Mouse (Mus musculus) spleen, adult 2 months (tissue): Measurements from ENCODE around the gene Lrrc73. TPM values are rescaled to one million over a fixed set of nuclear protein-coding genes. Genes with fewer than 3 reads are reported as not detected.

Experiments
- DNase-seq, 2 experiments: peaks; one replicate each; pipeline versions ENCODE4 v3.0.0 to v3.0.0-alpha.2; 2012 to 2021; ENCODE audit warnings: low spot score in 2 of 2, low read depth in 1 of 2
- H3K27ac ChIP-seq: fragments of 200-500 bp; 2 replicates; pipeline ENCODE4 v1.5.1; 2012; ENCODE audit warnings: low read length, inconsistent platforms; ENCODE audit not compliant: insufficient read depth
- H3K27me3 ChIP-seq: fragments of 200-500 bp; 2 replicates; pipeline ENCODE4 v1.6.1; 2012; ENCODE audit warnings: mild to moderate bottlenecking, moderate library complexity, low read length, inconsistent platforms; ENCODE audit not compliant: control insufficient read depth, insufficient read depth
- H3K36me3 ChIP-seq: fragments of 200-500 bp; 2 replicates; pipeline ENCODE4 v1.6.1; 2012; ENCODE audit warnings: mild to moderate bottlenecking, low read length, inconsistent platforms; ENCODE audit not compliant: control insufficient read depth, insufficient read depth
- H3K4me1 ChIP-seq: fragments of 200-500 bp; 2 replicates; pipeline ENCODE4 v1.6.1; 2011; ENCODE audit warnings: inconsistent platforms; ENCODE audit not compliant: control insufficient read depth, insufficient read depth, insufficient read length
- H3K4me3 ChIP-seq: fragments of 200-500 bp; 2 replicates; pipeline ENCODE4 v1.5.1; 2011; ENCODE audit warnings: mild to moderate bottlenecking, inconsistent platforms; ENCODE audit not compliant: insufficient read depth, insufficient read length; ENCODE audit errors: extremely low read depth
- CTCF ChIP-seq: fragments of 200-500 bp; IDR thresholded peaks from 2 replicates; pipeline ENCODE4 v1.5.1; 2011; ENCODE audit warnings: mild to moderate bottlenecking, inconsistent platforms; ENCODE audit not compliant: insufficient read depth, insufficient read length, insufficient replicate concordance; ENCODE audit errors: extremely low read depth
- POLR2A ChIP-seq: fragments of 200-500 bp; IDR thresholded peaks from 2 replicates; pipeline ENCODE4 v1.6.1; 2011; ENCODE audit warnings: low read depth, low read length, inconsistent platforms
- WGBS: fragments of 180-500 bp; shearing (Covaris S2); methylation state at CpG from one replicate; pipeline ENCODE4 v1.1.7; 2018; 5-methylcytosine and 5-hydroxymethylcytosine counted together
- polyA plus RNA-seq: library from polyadenylated mRNA; depleted of rRNA; stranded (reverse); fragments of >200 nt; gene quantifications from 2 replicates; pipeline ENCODE4 v1.2.3, GENCODE M21; 2012

Gene Lrrc73
- polyA plus RNA-seq, 1 experiment = 0.82 TPM

- H3K27ac ChIP-seq = no peak overlapping the region
- no peak for DNase-seq
- peaks cover 5% of the 10 kb centered on the region for H3K4me1 ChIP-seq
- no peak overlapping the region for H3K4me3 ChIP-seq
- TF ChIP-seq CTCF (no peak), POLR2A (no peak)
- peaks cover 40% of the 10 kb centered on the region for H3K36me3 ChIP-seq
- peaks cover 5% of the 10 kb centered on the region for H3K27me3 ChIP-seq
- 91% methylated on average over 30 of the region's 30 CpGs for WGBS
These were observed 5.1 kb downstream of the Lrrc73 start for GRCm38 (mm10) chr17:46258279-46259053.

- Histone ChIP-seq H3K36me3 (peaks cover 44% of the 10 kb centered on the region), H3K4me1 (no peaks in the 10 kb centered on the region), H3K27me3 (no peaks in the 10 kb centered on the region), H3K4me3 (no peak overlapping the region), H3K27ac (no peak overlapping the region)
- TF ChIP-seq CTCF (no peak), POLR2A (no peak)
- DNase-seq = no peak
- WGBS = 89% methylated on average over 15 of the region's 17 CpGs
These were observed 6.3 kb downstream of the Lrrc73 start for GRCm38 (mm10) chr17:46259675-46260074.

- Histone ChIP-seq H3K27me3 (no peaks in the 10 kb centered on the region), H3K4me3 (no peak overlapping the region), H3K36me3 (peaks cover 44% of the 10 kb centered on the region), H3K27ac (no peak overlapping the region), H3K4me1 (no peaks in the 10 kb centered on the region)
- 93% methylated on average over 5 of the region's 5 CpGs for WGBS
- TF ChIP-seq POLR2A = no peak
- no peak for TF ChIP-seq CTCF
- DNase-seq = no peak
These were observed 8.9 kb downstream of the Lrrc73 start for GRCm38 (mm10) chr17:46262201-46262694.

GRCm38 (mm10) chr17:46265502-46265901 lies 12.2 kb downstream of the Lrrc73 start:
- Histone ChIP-seq H3K36me3 (peaks cover 25% of the 10 kb centered on the region), H3K27me3 (no peaks in the 10 kb centered on the region), H3K27ac (no peak overlapping the region), H3K4me1 (no peaks in the 10 kb centered on the region), H3K4me3 (no peak overlapping the region)
- no peak for DNase-seq
- 94% methylated on average over 12 of the region's 12 CpGs for WGBS
- TF ChIP-seq CTCF (no peak), POLR2A (no peak)

GRCm38 (mm10) chr17:46265918-46266618 lies 12.7 kb downstream of the Lrrc73 start:
- Histone ChIP-seq H3K36me3 (peaks cover 23% of the 10 kb centered on the region), H3K4me3 (no peak overlapping the region), H3K27me3 (no peaks in the 10 kb centered on the region), H3K27ac (no peak overlapping the region), H3K4me1 (no peaks in the 10 kb centered on the region)
- 46% methylated on average over 14 of the region's 14 CpGs for WGBS
- TF ChIP-seq POLR2A = no peak
- peak; percentile 84; the same call in 1 of the 2 replicates for TF ChIP-seq CTCF
- DNase-seq = peak in 1 of 2 experiments; percentile 57

GRCm38 (mm10) chr17:46266986-46267385 lies 13.7 kb downstream of the Lrrc73 start:
- TF ChIP-seq POLR2A = no peak
- TF ChIP-seq CTCF = no peak
- H3K4me3 ChIP-seq = no peak overlapping the region
- 92% methylated on average over 6 of the region's 6 CpGs for WGBS
- no peaks in the 10 kb centered on the region for H3K27me3 ChIP-seq
- no peak for DNase-seq
- no peaks in the 10 kb centered on the region for H3K4me1 ChIP-seq
- peaks cover 20% of the 10 kb centered on the region for H3K36me3 ChIP-seq
- H3K27ac ChIP-seq = no peak overlapping the region
